Mouse (Mus musculus) heart, embryonic 11.5 days (tissue): ENCODE measurements around the gene Ptf1a. TPM values are rescaled to one million over a fixed set of nuclear protein-coding genes. Genes with fewer than 3 reads are reported as not detected.

Experiments used
- ATAC-seq: fragments of 200-750 bp; cut with Nextera tagmentation; replicated peaks from 2 replicates; pipeline ENCODE4 v1.8.0; 2017; ENCODE audit warnings: moderate library complexity; ENCODE audit not compliant: insufficient number of reproducible peaks, low FRiP score, low TSS enrichment
- H3K27ac ChIP-seq: fragments of 300-500 bp; sonication (generic); 2 replicates; pipeline ENCODE4 v1.5.1; 2014; ENCODE audit warnings: mild to moderate bottlenecking, low read depth, low read length
- H3K27me3 ChIP-seq: fragments of 300-500 bp; sonication (generic); 2 replicates; pipeline ENCODE4 v1.6.1; 2014; ENCODE audit warnings: mild to moderate bottlenecking, low read length, mixed read lengths; ENCODE audit not compliant: control insufficient read depth, insufficient read depth
- H3K36me3 ChIP-seq: fragments of 300-500 bp; sonication (generic); 2 replicates; pipeline ENCODE4 v1.6.1; 2014; ENCODE audit warnings: mild to moderate bottlenecking, low read length, moderate library complexity, mixed read lengths; ENCODE audit not compliant: control insufficient read depth, insufficient read depth
- H3K4me1 ChIP-seq: fragments of 300-500 bp; sonication (generic); 2 replicates; pipeline ENCODE4 v1.6.1; 2014; ENCODE audit warnings: low read length; ENCODE audit not compliant: control insufficient read depth, insufficient read depth
- H3K4me2 ChIP-seq: fragments of 300-500 bp; sonication (generic); 2 replicates; pipeline ENCODE4 v1.6.1; 2014; ENCODE audit warnings: mild to moderate bottlenecking, moderate library complexity
- H3K4me3 ChIP-seq: fragments of 300-500 bp; sonication (generic); 2 replicates; pipeline ENCODE4 v1.5.1; 2014; ENCODE audit warnings: low read depth, low read length
- H3K9ac ChIP-seq: fragments of 300-500 bp; sonication (generic); 2 replicates; pipeline ENCODE4 v1.6.1; 2014; ENCODE audit warnings: mild to moderate bottlenecking, low read depth, low read length, moderate library complexity
- H3K9me3 ChIP-seq: fragments of 300-500 bp; sonication (generic); replicated peaks from 2 replicates; pipeline ENCODE4 v1.6.1; 2016; ENCODE audit warnings: low read length; ENCODE audit not compliant: control insufficient read depth
- WGBS: fragments of 180-500 bp; shearing (Covaris S2); extraction: QIAGEN DNeasy Blood & Tissue Kit; methylation state at CpG from one replicate; pipeline ENCODE4 v1.1.7; 2014; ENCODE audit not compliant: insufficient replicate concordance; 5-methylcytosine and 5-hydroxymethylcytosine counted together
- polyA plus RNA-seq: library from polyadenylated mRNA; unstranded; fragments of >200 nt; fragmentation: Nextera tagmentation; extraction: Ambion mirVana; gene quantifications from 2 replicates; pipeline ENCODE4 v1.2.1, GENCODE M21; 2014

Ptf1a gene
- polyA plus RNA-seq, 1 experiment from 2014 or later: not detected

DNA sequence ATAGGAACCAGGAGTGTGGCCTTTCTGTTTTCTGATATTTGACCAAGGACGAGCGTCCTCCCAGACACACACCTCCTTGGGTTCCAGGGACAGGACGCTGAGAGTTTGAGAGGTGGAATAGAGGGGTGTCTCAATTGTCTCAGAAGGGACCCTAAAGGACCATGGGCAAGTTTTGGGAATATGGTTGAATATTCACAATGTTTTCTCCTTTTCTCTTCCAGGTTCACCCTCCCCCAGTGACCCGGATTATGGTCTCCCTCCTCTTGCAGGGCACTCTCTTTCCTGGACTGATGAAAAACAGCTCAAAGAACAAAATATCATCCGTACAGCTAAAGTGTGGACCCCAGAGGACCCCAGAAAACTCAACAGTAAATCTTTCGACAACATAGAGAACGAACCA is 1.3 kb downstream of the Ptf1a start:
- Histone ChIP-seq H3K9ac (no peak overlapping the region), H3K36me3 (no peaks in the 10 kb centered on the region), H3K4me1 (peaks cover 3% of the 10 kb centered on the region; the same call in 1 of the 2 replicates), H3K9me3 (no peaks in the 10 kb centered on the region), H3K27ac (no peak overlapping the region), H3K4me3 (no peak overlapping the region), H3K4me2 (no peak overlapping the region), H3K27me3 (peaks cover 93% of the 10 kb centered on the region)
- WGBS: 7% methylated on average over 7 of the region's 7 CpGs
- no peak for ATAC-seq

GRCm38 (mm10) chr2:19448042-19448700 is 2.7 kb downstream of the Ptf1a start:
- Histone ChIP-seq H3K36me3 (no peaks in the 10 kb centered on the region), H3K27ac (no peak overlapping the region), H3K27me3 (peaks cover 94% of the 10 kb centered on the region), H3K9ac (0 out of 2 replicates have a peak overlapping the region, but pooled peaks have one; percentile 22), H3K9me3 (no peaks in the 10 kb centered on the region), H3K4me2 (peak overlapping the region; percentile 66), H3K4me3 (peak overlapping the region; percentile 37), H3K4me1 (peaks cover 3% of the 10 kb centered on the region; the same call in 1 of the 2 replicates)
- WGBS: 2% methylated on average over 30 of the region's 31 CpGs
- ATAC-seq: no peak

DNA sequence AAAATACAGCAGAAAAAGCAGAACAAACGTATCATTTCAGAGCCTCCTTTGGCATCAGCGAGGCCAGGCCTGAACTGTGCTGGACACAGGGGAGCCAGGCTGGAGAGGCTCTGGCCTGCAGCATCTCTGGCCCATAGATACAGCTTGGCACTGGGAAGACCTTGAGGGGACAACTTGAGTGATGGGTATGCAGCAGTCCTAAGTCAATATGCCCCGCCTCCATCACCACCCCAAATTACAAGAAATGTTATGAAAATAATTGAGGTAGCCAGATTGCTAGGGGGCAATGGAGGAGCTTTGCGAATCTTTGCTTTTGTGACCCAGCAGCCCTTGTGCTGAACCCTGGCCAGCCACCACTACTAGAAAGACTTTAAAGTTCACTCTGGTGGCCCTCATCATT is 3.8 kb downstream of the Ptf1a start:
- no peak for ATAC-seq
- peaks cover 3% of the 10 kb centered on the region; the same call in 1 of the 2 replicates for H3K4me1 ChIP-seq
- no peak overlapping the region for H3K27ac ChIP-seq
- H3K9ac ChIP-seq: no peak overlapping the region
- no peak overlapping the region for H3K4me2 ChIP-seq
- H3K9me3 ChIP-seq: no peaks in the 10 kb centered on the region
- peaks cover 94% of the 10 kb centered on the region for H3K27me3 ChIP-seq
- 26% methylated on average over 4 of the region's 4 CpGs for whole genome bisulfite sequencing
- H3K4me3 ChIP-seq: no peak overlapping the region
- H3K36me3 ChIP-seq: no peaks in the 10 kb centered on the region

GRCm38 (mm10) chr2:19452531-19453055 is 7.1 kb downstream of the Ptf1a start:
- Histone ChIP-seq H3K4me3 (no peak overlapping the region), H3K4me2 (no peak overlapping the region), H3K27me3 (peaks cover 97% of the 10 kb centered on the region), H3K36me3 (no peaks in the 10 kb centered on the region), H3K9ac (no peak overlapping the region), H3K9me3 (no peaks in the 10 kb centered on the region), H3K27ac (no peak overlapping the region), H3K4me1 (no peaks in the 10 kb centered on the region)
- under 1% methylated on average over 19 of the region's 19 CpGs for WGBS
- no peak for ATAC-seq

DNA sequence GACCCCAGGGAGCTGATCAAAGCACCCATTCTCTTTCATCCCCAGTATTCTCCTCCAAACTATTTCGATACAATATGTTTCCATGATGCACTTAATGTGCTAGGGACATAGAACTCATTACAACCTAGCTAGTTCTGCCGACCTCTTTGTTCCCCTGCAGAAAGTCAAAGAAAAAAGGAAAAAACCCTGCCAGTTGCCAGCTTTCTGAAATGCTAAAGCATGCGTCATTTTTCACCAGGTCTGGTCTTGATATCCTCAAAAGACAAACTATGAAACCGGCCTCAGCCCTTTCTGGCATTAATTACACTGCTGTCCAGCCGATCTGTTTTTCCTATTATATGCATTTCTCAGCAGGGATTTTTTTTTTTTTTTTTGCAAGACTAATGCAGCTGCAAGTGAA is 9.8 kb downstream of the Ptf1a start:
- no peaks in the 10 kb centered on the region for H3K9me3 ChIP-seq
- H3K4me3 ChIP-seq: no peak overlapping the region
- H3K27ac ChIP-seq: no peak overlapping the region
- H3K4me1 ChIP-seq: no peaks in the 10 kb centered on the region
- H3K9ac ChIP-seq: no peak overlapping the region
- H3K36me3 ChIP-seq: no peaks in the 10 kb centered on the region
- WGBS: 17% methylated on average over 5 of the region's 5 CpGs
- H3K27me3 ChIP-seq: peaks cover 80% of the 10 kb centered on the region
- ATAC-seq: no peak
- no peak overlapping the region for H3K4me2 ChIP-seq

DNA sequence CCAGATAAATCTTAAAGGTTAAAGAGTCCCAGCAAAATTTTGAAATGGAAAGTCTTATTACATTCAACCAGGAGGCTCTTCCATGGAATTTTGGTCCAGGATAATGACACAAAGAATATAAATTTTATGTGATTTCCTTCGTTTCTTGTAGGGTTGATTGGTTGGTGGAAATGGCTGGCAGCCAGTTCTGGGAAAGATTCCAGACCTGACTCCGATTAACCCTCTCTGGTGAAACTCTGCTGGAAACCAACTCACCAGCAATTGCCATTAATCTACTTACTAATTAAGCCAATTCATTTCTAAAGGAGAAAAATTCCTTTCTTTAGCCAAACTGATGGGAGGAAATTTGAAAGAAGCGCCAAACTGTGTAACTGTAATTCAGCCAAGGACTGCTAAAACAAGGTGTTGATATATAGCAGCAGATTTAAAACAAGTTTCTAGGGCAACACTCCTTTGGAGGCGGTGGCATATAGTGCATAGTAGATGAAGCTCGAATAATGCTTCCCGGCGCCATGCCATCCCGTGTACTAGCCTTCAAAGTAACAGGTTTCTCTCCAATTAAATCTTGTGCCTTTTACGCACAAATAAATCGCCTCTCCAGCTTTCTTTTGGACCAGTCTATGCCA is 10.5 kb downstream of the Ptf1a start:
- H3K27me3 ChIP-seq: peaks cover 72% of the 10 kb centered on the region
- no peak overlapping the region for H3K4me3 ChIP-seq
- H3K27ac ChIP-seq: no peak overlapping the region
- H3K4me1 ChIP-seq: no peaks in the 10 kb centered on the region
- H3K4me2 ChIP-seq: no peak overlapping the region
- no peak for ATAC-seq
- no peak overlapping the region for H3K9ac ChIP-seq
- WGBS: 26% methylated on average over 10 of the region's 10 CpGs
- no peaks in the 10 kb centered on the region for H3K36me3 ChIP-seq
- no peaks in the 10 kb centered on the region for H3K9me3 ChIP-seq

DNA sequence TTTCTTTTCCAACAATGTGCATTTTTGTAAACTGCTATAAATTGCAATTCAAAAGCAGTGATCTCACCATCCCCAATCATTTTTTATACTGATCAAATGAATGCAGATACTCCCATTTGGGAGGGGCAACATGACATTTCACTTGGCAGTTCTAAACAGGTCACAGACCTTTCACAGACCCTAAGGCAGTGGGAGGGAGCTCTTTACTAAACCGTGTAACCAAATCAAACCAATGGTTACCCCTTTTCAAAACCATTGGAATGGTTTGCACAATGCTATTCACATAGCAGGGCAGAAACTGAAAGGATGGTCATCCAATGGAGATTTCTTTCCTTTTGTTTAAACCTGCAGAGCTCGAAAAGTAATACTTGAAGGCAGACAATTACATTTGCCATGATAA is 13.3 kb downstream of the Ptf1a start:
- H3K4me3 ChIP-seq: no peak overlapping the region
- ATAC-seq: no peak
- H3K27me3 ChIP-seq: peaks cover 45% of the 10 kb centered on the region
- H3K27ac ChIP-seq: no peak overlapping the region
- H3K4me2 ChIP-seq: no peak overlapping the region
- no peaks in the 10 kb centered on the region for H3K4me1 ChIP-seq
- 48% methylated on average over 2 of the region's 2 CpGs for WGBS
- no peak overlapping the region for H3K9ac ChIP-seq
- no peaks in the 10 kb centered on the region for H3K36me3 ChIP-seq
- H3K9me3 ChIP-seq: no peaks in the 10 kb centered on the region

DNA sequence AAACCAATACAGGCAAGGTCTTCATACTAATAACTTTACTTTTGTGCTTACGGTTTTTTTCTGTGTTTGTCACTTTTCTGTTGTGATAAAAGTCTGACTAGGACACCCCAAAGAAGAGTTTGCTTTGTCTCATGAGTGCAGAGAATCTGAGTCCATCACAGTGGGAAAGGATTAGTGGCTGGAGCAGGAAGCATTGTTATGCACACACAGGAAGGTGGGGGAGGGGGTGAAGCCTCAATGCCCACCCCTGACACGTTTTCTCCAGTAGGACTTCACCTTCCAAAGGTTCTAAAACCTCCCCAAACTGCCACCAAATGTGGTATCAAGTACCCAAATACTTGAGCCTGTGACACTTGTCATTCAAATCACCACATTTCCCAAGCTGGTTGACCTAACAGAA is 16.5 kb downstream of the Ptf1a start:
- H3K9ac ChIP-seq: no peak overlapping the region
- H3K9me3 ChIP-seq: no peaks in the 10 kb centered on the region
- 41% methylated on average over 2 of the region's 2 CpGs for WGBS
- H3K27me3 ChIP-seq: peaks cover 13% of the 10 kb centered on the region
- H3K4me3 ChIP-seq: no peak overlapping the region
- no peak overlapping the region for H3K4me2 ChIP-seq
- no peak for ATAC-seq
- H3K27ac ChIP-seq: no peak overlapping the region
- H3K36me3 ChIP-seq: no peaks in the 10 kb centered on the region
- H3K4me1 ChIP-seq: no peaks in the 10 kb centered on the region
